Mouse (Mus musculus) hindbrain, embryonic 10.5 days (tissue): ENCODE measurements around the gene Olfr433. TPM values are rescaled to one million over a fixed set of nuclear protein-coding genes. Genes with fewer than 3 reads are reported as not detected.
"Not testable (repeated sequence)": the region's sequence is repeated elsewhere in the genome, so short reads cannot be mapped to it uniquely, and the experiment has no call there.

Source experiments
- DNase-seq: peaks from one replicate; pipeline ENCODE4 v3.0.0-alpha.2; 2017; ENCODE audit warnings: low spot score
- H3K27ac ChIP-seq: fragments of 300-500 bp; sonication (generic); 2 replicates; pipeline ENCODE4 v1.5.1; 2016; ENCODE audit warnings: mild to moderate bottlenecking, moderate library complexity
- H3K27me3 ChIP-seq: fragments of 300-500 bp; sonication (generic); 2 replicates; pipeline ENCODE4 v1.6.1; 2016; ENCODE audit warnings: mild to moderate bottlenecking; ENCODE audit not compliant: poor library complexity, insufficient read depth, severe bottlenecking
- H3K36me3 ChIP-seq: fragments of 300-500 bp; sonication (generic); 2 replicates; pipeline ENCODE4 v1.6.1; 2016; ENCODE audit warnings: mild to moderate bottlenecking, moderate library complexity
- H3K4me1 ChIP-seq: fragments of 300-500 bp; sonication (generic); replicated peaks from 2 replicates; pipeline ENCODE4 v1.6.1; 2016; ENCODE audit warnings: mild to moderate bottlenecking
- H3K4me3 ChIP-seq: fragments of 300-500 bp; sonication (generic); 2 replicates; pipeline ENCODE4 v1.5.1; 2016; ENCODE audit warnings: mild to moderate bottlenecking, moderate library complexity
- H3K9me3 ChIP-seq: fragments of 300-500 bp; sonication (generic); 2 replicates; pipeline ENCODE4 v1.6.1; 2016; ENCODE audit warnings: mild to moderate bottlenecking, moderate library complexity
- WGBS: fragments of 180-500 bp; shearing (Covaris S2); methylation state at CpG from one replicate; pipeline ENCODE4 v1.1.7; 2016; 5-methylcytosine and 5-hydroxymethylcytosine counted together
- polyA plus RNA-seq: library from polyadenylated mRNA; unstranded; fragments of >200 nt; fragmentation: Nextera tagmentation; extraction: Ambion mirVana; gene quantifications from 2 replicates; pipeline ENCODE4 v1.2.1, GENCODE M21; 2016

The Olfr433 gene
- polyA plus RNA-seq: not detected in 2 replicates

- H3K27ac ChIP-seq: no peak within 1 kb of the TSS
- H3K4me3 ChIP-seq: no peak within 1 kb of the TSS
- whole genome bisulfite sequencing: 83% methylated on average over 7 of the region's 7 CpGs
- H3K27me3 ChIP-seq: no peaks in the 10 kb centered on the region
- H3K36me3 ChIP-seq: no peaks in the 10 kb centered on the region
- DNase-seq: no peak
- no peaks in the 10 kb centered on the region for H3K4me1 ChIP-seq
- H3K9me3 ChIP-seq: no peaks in the 10 kb centered on the region
These were observed at the start of gene Olfr433 for GRCm38 (mm10) chr1:174040523-174041177. Gene Olfr433, plus strand, starts transcription at chr1:174040705.

- DNase-seq: no peak
- 88% methylated on average over 4 of the region's 4 CpGs for WGBS
These were observed 45.5 kb upstream of the Olfr433 start for GRCm38 (mm10) chr1:173995003-173995402.

GRCm38 (mm10) chr1:174004352-174005109, 36.0 kb upstream of the Olfr433 start:
- not testable (repeated sequence) for H3K4me3 ChIP-seq, H3K27me3 ChIP-seq, H3K9me3 ChIP-seq, H3K27ac ChIP-seq, DNase-seq, H3K4me1 ChIP-seq, H3K36me3 ChIP-seq
- 84% methylated on average over 2 of the region's 3 CpGs for WGBS

More at GRCm38 (mm10) chr1:173995003-173995402, 45.5 kb upstream of the Olfr433 start:
- H3K9me3 ChIP-seq: no peaks in the 10 kb centered on the region
- no peaks in the 10 kb centered on the region for H3K36me3 ChIP-seq
- no peaks in the 10 kb centered on the region for H3K4me1 ChIP-seq
- no peak overlapping the region for H3K4me3 ChIP-seq
- H3K27ac ChIP-seq: no peak overlapping the region
- no peaks in the 10 kb centered on the region for H3K27me3 ChIP-seq

DNA sequence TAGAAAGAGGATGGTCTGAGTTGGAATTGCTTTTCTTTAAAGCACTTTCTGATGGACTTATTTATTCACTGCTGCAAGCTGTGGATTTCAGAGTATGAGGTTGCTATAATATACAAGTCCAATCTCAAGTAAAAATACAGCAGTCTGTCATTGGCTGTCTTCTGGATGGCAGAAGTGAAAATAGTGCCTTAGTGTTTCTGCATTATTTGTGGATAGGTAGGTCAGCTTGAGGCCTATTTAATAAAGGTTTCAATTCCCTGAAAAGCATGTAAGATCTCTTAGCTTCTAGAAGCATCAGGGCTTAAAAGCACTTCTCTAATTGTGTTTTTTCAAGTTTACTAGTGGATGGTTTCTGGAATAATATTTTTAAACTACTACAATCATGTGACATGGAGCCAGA, 33.5 kb upstream of the Olfr433 start:
- not testable (repeated sequence) for H3K27me3 ChIP-seq, H3K36me3 ChIP-seq, DNase-seq, H3K27ac ChIP-seq, H3K9me3 ChIP-seq, H3K4me1 ChIP-seq, H3K4me3 ChIP-seq

DNA sequence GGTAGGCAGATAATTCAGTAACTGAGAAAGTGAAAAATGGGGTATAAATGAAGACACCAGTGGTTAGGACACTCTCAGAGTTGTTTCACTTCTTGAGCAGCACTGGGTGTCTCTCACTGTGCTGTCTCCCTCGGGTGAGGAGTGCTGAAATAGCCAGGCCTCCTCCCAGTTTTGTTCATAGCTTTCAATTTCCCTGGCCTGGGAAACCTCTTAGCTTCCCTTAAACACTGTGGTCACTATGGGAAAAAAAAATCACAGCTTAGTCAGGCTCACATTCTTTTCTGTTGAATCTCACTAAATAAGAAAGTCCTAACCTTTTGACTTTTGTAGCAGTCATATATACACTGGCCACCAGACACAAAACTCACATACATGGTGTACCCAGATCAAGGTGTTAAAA, 8.8 kb upstream of the Olfr433 start, which contains the start of gene Ifi205:
Gene Ifi205, minus strand, starts transcription at position 113 of the 400 bp plus-strand sequence.
- Histone ChIP-seq H3K27ac (no peak within 1 kb of the TSS), H3K4me1 (no peaks in the 10 kb centered on the region), H3K9me3 (no peaks in the 10 kb centered on the region), H3K4me3 (no peak within 1 kb of the TSS), H3K36me3 (no peaks in the 10 kb centered on the region), H3K27me3 (no peaks in the 10 kb centered on the region)
- DNase-seq: no peak
- 57% methylated on average over 1 of the region's 1 CpGs for WGBS

- H3K27ac ChIP-seq: no peak overlapping the region
- no peaks in the 10 kb centered on the region for H3K27me3 ChIP-seq
- WGBS: 71% methylated on average over 4 of the region's 4 CpGs
- H3K9me3 ChIP-seq: no peaks in the 10 kb centered on the region
- no peak overlapping the region for H3K4me3 ChIP-seq
- no peaks in the 10 kb centered on the region for H3K4me1 ChIP-seq
- no peak for DNase-seq
- no peaks in the 10 kb centered on the region for H3K36me3 ChIP-seq
These were observed 4.7 kb upstream of the Olfr433 start for GRCm38 (mm10) chr1:174035841-174036240.

DNA sequence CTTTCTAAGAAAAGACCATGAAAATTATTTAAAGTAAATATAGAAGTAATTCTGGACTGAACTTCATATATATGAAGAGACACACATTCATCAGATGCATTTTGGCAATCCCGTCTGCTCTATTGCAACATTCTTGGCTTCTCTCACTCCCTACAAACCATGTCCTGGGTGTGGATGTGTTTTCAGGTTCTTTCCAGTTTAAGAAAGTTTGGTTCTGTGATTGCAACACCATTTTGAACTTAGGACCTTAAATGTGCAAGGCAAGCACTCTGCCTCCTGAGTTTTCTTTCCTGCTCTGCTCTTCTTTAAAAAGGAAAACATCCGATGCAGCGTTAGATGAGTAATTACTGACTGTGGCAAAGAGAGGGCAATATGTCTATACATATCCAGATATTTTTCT, 2.0 kb upstream of the Olfr433 start:
- H3K36me3 ChIP-seq: no peaks in the 10 kb centered on the region
- no peaks in the 10 kb centered on the region for H3K9me3 ChIP-seq
- no peaks in the 10 kb centered on the region for H3K27me3 ChIP-seq
- WGBS: 97% methylated on average over 3 of the region's 3 CpGs
- no peak overlapping the region for H3K27ac ChIP-seq
- no peak overlapping the region for H3K4me3 ChIP-seq
- H3K4me1 ChIP-seq: no peaks in the 10 kb centered on the region
- DNase-seq: no peak

GRCm38 (mm10) chr1:174042091-174042884, 1.8 kb downstream of the Olfr433 start:
- not testable (repeated sequence) for H3K36me3 ChIP-seq, H3K4me1 ChIP-seq, DNase-seq, H3K9me3 ChIP-seq, H3K4me3 ChIP-seq, H3K27ac ChIP-seq, H3K27me3 ChIP-seq
- WGBS: 89% methylated on average over 12 of the region's 12 CpGs

DNA sequence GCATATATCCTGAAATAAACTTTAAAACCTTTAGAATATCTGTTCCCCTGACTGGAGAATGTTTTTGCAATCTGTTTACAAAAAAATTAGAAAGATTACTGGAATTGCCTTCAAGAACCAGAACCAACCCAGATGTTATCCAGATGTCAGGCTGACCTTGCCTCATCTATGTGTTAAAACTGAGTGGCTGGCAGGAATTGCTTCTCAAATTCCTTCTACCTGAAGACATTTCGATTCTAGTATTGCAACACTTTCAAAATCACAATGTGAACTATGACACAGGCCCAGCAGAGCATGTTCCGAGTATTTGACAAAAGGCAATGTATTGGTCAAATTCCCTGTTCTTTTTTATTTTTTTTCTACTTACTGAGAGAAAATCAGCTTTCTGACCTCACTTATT, 3.9 kb downstream of the Olfr433 start:
- H3K27me3 ChIP-seq: no peaks in the 10 kb centered on the region
- WGBS: 76% methylated on average over 2 of the region's 2 CpGs
- no peak overlapping the region for H3K4me3 ChIP-seq
- no peaks in the 10 kb centered on the region for H3K9me3 ChIP-seq
- no peak overlapping the region for H3K27ac ChIP-seq
- no peaks in the 10 kb centered on the region for H3K4me1 ChIP-seq
- DNase-seq: no peak
- no peaks in the 10 kb centered on the region for H3K36me3 ChIP-seq

DNA sequence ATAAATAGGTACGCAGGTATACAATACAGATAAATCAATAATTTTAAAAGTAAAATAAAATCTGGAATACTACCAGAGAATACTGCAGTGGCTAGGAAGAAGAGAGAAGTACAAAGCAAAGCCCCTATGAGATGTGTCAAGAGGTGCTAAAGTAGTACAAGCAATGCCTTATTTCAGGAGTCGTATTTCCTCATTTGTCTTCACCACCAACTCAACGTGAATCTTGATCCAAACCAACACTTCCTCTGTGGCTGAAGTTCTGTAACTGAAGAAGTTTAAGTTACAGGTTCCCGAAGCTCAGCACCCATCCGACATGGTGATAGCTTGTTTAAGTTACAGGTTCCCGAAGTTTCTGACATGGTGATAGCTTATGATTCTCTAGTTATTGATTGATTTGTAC, 7.7 kb downstream of the Olfr433 start:
- H3K27me3 ChIP-seq, H3K9me3 ChIP-seq, DNase-seq, H3K27ac ChIP-seq, H3K4me3 ChIP-seq, H3K4me1 ChIP-seq, H3K36me3 ChIP-seq: not testable (repeated sequence)
- 87% methylated on average over 6 of the region's 6 CpGs for WGBS

GRCm38 (mm10) chr1:174048893-174049292, 8.4 kb downstream of the Olfr433 start, which contains the start of gene Olfr432:
Gene Olfr432, plus strand, starts transcription at chr1:174049205.
- Histone ChIP-seq H3K4me3 (no peak within 1 kb of the TSS), H3K4me1 (no peaks in the 10 kb centered on the region), H3K9me3 (no peaks in the 10 kb centered on the region), H3K27me3 (no peaks in the 10 kb centered on the region), H3K36me3 (no peaks in the 10 kb centered on the region), H3K27ac (no peak within 1 kb of the TSS)
- 77% methylated on average over 2 of the region's 2 CpGs for WGBS
- no peak for DNase-seq

DNA sequence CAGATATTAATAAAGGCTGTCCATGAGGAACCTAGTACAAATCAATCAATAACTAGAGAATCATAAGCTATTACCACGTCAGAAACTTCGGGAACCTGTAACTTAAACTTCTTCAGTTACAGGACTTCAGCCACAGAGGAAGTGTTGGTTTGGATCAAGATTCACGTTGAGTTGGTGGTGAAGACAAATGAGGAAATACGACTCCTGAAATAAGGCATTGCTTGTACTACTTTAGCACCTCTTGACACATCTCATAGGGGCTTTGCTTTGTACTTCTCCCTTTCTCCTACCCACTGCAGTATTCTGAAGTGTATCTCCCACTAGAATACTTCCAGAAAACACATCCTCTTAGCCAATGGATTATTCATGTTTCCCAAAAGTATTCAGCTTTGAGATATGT, 8.9 kb downstream of the Olfr433 start:
- 81% methylated on average over 4 of the region's 4 CpGs for WGBS
- H3K36me3 ChIP-seq, H3K27ac ChIP-seq, H3K4me3 ChIP-seq, H3K9me3 ChIP-seq, H3K27me3 ChIP-seq, H3K4me1 ChIP-seq, DNase-seq: not testable (repeated sequence)

- Histone ChIP-seq H3K4me3 (no peak overlapping the region), H3K4me1 (no peaks in the 10 kb centered on the region), H3K27ac (no peak overlapping the region), H3K36me3 (no peaks in the 10 kb centered on the region), H3K9me3 (no peaks in the 10 kb centered on the region), H3K27me3 (no peaks in the 10 kb centered on the region)
- no peak for DNase-seq
- WGBS: 88% methylated on average over 4 of the region's 4 CpGs
These were observed 10.0 kb downstream of the Olfr433 start for GRCm38 (mm10) chr1:174050532-174050931.
